Mouse (Mus musculus) myocyte (in vitro differentiated cells): ENCODE data around the gene Ugt1a9. TPM values are rescaled to one million over a fixed set of nuclear protein-coding genes. Genes with fewer than 3 reads are reported as not detected.
"Not testable (repeated sequence)": the region's sequence is repeated elsewhere in the genome, so short reads cannot be mapped to it uniquely, and the experiment has no call there.

Source experiments
- H3K27me3 ChIP-seq: one replicate; pipeline ENCODE4 v1.6.1; 2011; ENCODE audit not compliant: control insufficient read depth, insufficient read depth, insufficient read length
- H3K36me3 ChIP-seq: one replicate; pipeline ENCODE4 v1.6.1; 2011; ENCODE audit not compliant: control insufficient read depth, insufficient read depth
- H3K4me2 ChIP-seq: one replicate; pipeline ENCODE4 v1.6.1; 2011; ENCODE audit warnings: low read depth, control low read depth
- H3K4me3 ChIP-seq: one replicate; pipeline ENCODE4 v1.5.1; 2011; ENCODE audit warnings: mild to moderate bottlenecking, control low read depth, moderate library complexity
- H3K79me2 ChIP-seq: one replicate; pipeline ENCODE4 v1.6.1; 2011; ENCODE audit not compliant: control insufficient read depth, insufficient read depth
- H3ac ChIP-seq: one replicate; pipeline ENCODE4 v1.6.1; 2011; ENCODE audit not compliant: control insufficient read depth, insufficient read length
- CEBPB ChIP-seq: IDR thresholded peaks from 2 replicates; pipeline ENCODE4 v1.6.1; 2011; ENCODE audit warnings: mild to moderate bottlenecking, moderate library complexity; ENCODE audit not compliant: poor library complexity, insufficient read depth, severe bottlenecking
- E2F4 ChIP-seq: IDR thresholded peaks from one replicate; pipeline ENCODE4 v1.6.1; 2011; ENCODE audit warnings: mild to moderate bottlenecking, control low read depth, moderate library complexity; ENCODE audit not compliant: insufficient read depth
- MAX ChIP-seq: IDR thresholded peaks from one replicate; pipeline ENCODE4 v1.6.1; 2011; ENCODE audit warnings: low read depth, mild to moderate bottlenecking, control low read depth
- MYOD1 ChIP-seq, 3 experiments: IDR thresholded peaks; one replicate each; pipeline ENCODE4 v1.6.1; 2011; ENCODE audit warnings: control low read depth in 2 of 3, low read depth in 2 of 3, mild to moderate bottlenecking in 2 of 3, moderate library complexity in 1 of 3; ENCODE audit not compliant: insufficient read length in 2 of 3, control insufficient read depth in 1 of 3
- MYOG ChIP-seq, 3 experiments: IDR thresholded peaks; one replicate each; pipeline ENCODE4 v1.6.1; 2011; ENCODE audit warnings: control low read depth in 2 of 3, low read depth in 2 of 3, mild to moderate bottlenecking in 2 of 3; ENCODE audit not compliant: insufficient read length in 2 of 3, control insufficient read depth in 1 of 3, insufficient read depth in 1 of 3
- POLR2A ChIP-seq: IDR thresholded peaks from one replicate; pipeline ENCODE4 v1.6.1; 2011; ENCODE audit warnings: low read depth, mild to moderate bottlenecking, control low read depth, moderate library complexity; ENCODE audit not compliant: insufficient read length
- POLR2AphosphoS2 ChIP-seq: IDR thresholded peaks from one replicate; pipeline ENCODE4 v1.6.1; 2011; ENCODE audit warnings: low read depth, control low read depth; ENCODE audit not compliant: insufficient read length
- REST ChIP-seq: IDR thresholded peaks from one replicate; pipeline ENCODE4 v1.6.1; 2011; ENCODE audit warnings: mild to moderate bottlenecking, control low read depth, moderate library complexity; ENCODE audit not compliant: insufficient read depth, insufficient read length
- SRF ChIP-seq: IDR thresholded peaks from one replicate; pipeline ENCODE4 v1.6.1; 2011; ENCODE audit warnings: low read depth; ENCODE audit not compliant: control insufficient read depth, insufficient read length
- TCF12 ChIP-seq: IDR thresholded peaks from one replicate; pipeline ENCODE4 v1.6.1; 2011; ENCODE audit warnings: mild to moderate bottlenecking, control low read depth; ENCODE audit not compliant: poor library complexity, insufficient read depth, severe bottlenecking
- TCF3 ChIP-seq: IDR thresholded peaks from one replicate; pipeline ENCODE4 v1.6.1; 2011; ENCODE audit warnings: low read depth, control low read depth; ENCODE audit not compliant: insufficient read length
- USF1 ChIP-seq: IDR thresholded peaks from one replicate; pipeline ENCODE4 v1.6.1; 2011; ENCODE audit warnings: low read depth, mild to moderate bottlenecking, control low read depth, moderate library complexity
- polyA plus RNA-seq: library from polyadenylated mRNA; unstranded; fragments of >200 nt; fragmentation: generic; extraction: Trizol; gene quantifications from one replicate; pipeline ENCODE4 v1.2.1, GENCODE M21; 2012; ENCODE audit warnings: missing spikeins

Gene Ugt1a9
- polyA plus RNA-seq, 1 experiment = not detected

DNA sequence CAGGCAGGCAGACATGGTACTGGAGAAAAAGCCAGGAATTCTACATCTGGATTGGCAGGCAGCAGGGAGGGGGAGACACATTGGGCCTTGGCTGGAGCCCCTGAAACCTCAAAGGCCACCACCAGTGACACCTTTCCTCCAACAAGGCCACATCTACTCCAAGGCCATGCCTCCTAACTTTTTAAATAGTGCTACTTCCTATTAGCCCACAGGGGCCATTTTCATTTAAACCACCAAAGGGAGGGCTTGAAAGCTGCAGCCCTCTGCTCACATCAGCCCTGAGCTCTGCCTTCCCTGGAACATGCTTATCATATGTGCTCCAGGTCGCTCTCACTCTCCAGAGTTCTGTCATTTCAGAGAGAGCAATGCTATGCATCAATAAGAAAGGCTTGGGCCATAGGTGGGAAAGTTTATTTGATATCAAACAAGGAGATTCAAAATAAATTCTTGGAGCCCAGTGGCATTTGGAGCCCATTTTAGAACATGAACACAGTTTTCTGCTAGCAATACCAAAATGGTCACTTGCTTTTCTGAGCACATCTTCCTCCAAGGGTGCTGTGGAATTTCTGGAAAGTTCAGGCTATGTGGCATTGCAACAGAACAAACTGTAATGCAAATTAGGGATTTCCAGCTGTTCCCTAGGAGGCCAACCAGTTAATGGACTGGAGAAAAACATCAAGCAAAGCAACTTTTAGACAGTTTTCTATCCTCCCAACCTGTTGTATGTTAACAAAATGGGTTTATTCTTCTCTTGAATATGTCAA, 34.2 kb downstream of the Ugt1a9 start:
- H3K27me3 ChIP-seq = no peaks in the 10 kb centered on the region

GRCm38 (mm10) chr1:88105656-88106055, 35.1 kb downstream of the Ugt1a9 start:
- TF ChIP-seq USF1 (no peak), CEBPB (no peak), SRF (no peak), POLR2A (no peak)
- Histone ChIP-seq H3ac (no peak overlapping the region), H3K36me3 (no peaks in the 10 kb centered on the region), H3K79me2 (no peaks in the 10 kb centered on the region), H3K4me2 (no peak overlapping the region), H3K4me3 (no peak overlapping the region), H3K27me3 (no peaks in the 10 kb centered on the region)

More for the DNA sequence above, 34.2 kb downstream of the Ugt1a9 start:
- TF ChIP-seq REST (no peak), CEBPB (no peak), POLR2AphosphoS2 (no peak), MYOG (IDR thresholded peaks at IDR 0.05; ENCODE audit: control insufficient read depth in 1 of 3, insufficient read depth in 1 of 3, insufficient read length in 2 of 3, low read depth in 2 of 3) (no peak), TCF3 (no peak), MAX (no peak), POLR2A (no peak), SRF (no peak), TCF12 (no peak), USF1 (no peak), MYOD1 (IDR thresholded peaks at IDR 0.05; ENCODE audit: control insufficient read depth in 1 of 3, insufficient read length in 2 of 3, low read depth in 2 of 3) (no peak), E2F4 (no peak)
- Histone ChIP-seq H3K4me2 (no peak overlapping the region), H3K36me3 (no peaks in the 10 kb centered on the region), H3ac (no peak overlapping the region), H3K79me2 (no peaks in the 10 kb centered on the region), H3K4me3 (no peak overlapping the region)

DNA sequence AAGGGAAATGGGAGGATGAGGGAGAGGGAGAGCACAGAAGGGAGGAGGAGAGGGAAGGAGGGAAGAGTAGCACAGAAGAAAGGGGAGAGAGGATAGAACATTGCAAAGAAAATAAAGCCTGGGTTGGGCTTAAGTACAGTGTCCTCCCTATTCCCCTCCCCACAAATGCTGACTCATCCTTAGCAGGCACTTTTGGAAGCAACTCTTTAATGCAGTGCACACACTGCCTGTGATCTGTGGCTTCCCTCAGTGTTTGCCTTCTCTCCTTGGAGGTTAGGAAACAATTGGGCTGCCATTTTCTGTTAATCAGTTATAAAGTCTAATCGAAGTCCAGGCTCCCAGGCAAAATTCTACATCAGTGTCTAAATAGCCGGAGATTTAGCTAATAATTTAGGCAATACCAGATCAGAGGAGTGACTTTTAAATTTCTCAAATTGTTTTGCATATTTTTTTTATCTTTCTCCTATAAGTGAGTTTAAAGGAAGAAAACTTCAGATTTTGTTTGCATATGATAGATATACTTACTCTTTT, 38.5 kb downstream of the Ugt1a9 start:
- H3K27me3 ChIP-seq, H3K4me2 ChIP-seq, H3K79me2 ChIP-seq, H3ac ChIP-seq, H3K4me3 ChIP-seq, H3K36me3 ChIP-seq: not testable (repeated sequence)

GRCm38 (mm10) chr1:88109604-88110003, 39.0 kb downstream of the Ugt1a9 start:
- H3K4me2 ChIP-seq, H3K4me3 ChIP-seq, H3K36me3 ChIP-seq, H3K27me3 ChIP-seq, H3K79me2 ChIP-seq, H3ac ChIP-seq: not testable (repeated sequence)

GRCm38 (mm10) chr1:88112769-88113168, 42.2 kb downstream of the Ugt1a9 start:
- H3K27me3 ChIP-seq, H3K4me2 ChIP-seq, H3K4me3 ChIP-seq, H3ac ChIP-seq, H3K79me2 ChIP-seq, H3K36me3 ChIP-seq: not testable (repeated sequence)

DNA sequence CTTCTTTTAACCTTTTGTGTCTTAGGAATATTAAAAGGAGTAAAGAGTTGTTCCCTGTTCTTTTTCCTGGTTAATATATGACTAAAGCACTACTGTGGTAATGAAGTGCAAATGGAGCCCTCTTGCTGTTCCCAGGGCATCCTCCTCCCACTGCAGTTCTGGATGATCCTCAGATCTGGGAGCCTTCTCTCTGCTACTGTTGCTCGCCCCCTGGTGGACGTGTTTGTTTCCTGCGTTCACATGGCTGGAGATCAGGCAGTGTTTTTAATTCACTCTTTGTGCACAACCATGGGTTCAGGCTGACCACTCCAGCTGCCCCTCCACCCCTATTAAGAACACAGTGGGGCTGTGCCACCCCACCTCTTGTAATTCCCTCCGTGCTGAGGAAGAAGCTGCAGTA, 50.0 kb downstream of the Ugt1a9 start:
- not testable (repeated sequence) for H3K4me3 ChIP-seq, H3K79me2 ChIP-seq, H3ac ChIP-seq, H3K4me2 ChIP-seq, H3K27me3 ChIP-seq, H3K36me3 ChIP-seq

GRCm38 (mm10) chr1:88121521-88121920, 50.9 kb downstream of the Ugt1a9 start:
- not testable (repeated sequence) for H3K79me2 ChIP-seq, H3K27me3 ChIP-seq, H3K36me3 ChIP-seq, H3K4me2 ChIP-seq, H3K4me3 ChIP-seq, H3ac ChIP-seq

DNA sequence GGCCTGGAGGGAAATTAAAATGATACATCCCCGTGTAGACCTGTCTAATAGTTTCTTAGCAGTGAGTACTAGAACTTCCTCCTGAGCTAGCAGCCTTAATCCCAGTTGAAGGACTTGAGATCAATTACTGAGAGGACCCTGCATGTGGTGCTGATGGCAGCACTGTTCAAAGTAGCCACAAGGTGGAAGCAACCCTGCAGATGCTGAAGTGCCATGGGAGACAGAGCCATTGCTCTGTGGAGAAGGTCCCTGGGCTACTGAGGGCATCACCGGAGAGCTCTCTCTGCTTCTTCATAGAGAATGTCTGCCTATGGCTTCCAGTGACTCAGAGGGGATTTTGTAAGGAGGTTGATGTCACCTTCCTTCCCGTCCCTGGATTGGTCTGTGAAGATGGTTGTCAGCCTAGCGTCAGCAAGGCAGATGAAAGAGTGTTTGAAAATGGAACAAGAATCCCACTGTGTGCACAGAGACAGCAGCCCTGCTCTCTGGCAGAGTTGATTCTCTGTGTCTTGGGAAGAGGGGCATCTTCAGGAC, 55.3 kb downstream of the Ugt1a9 start:
- not testable (repeated sequence) for H3K4me3 ChIP-seq, H3K4me2 ChIP-seq, H3K79me2 ChIP-seq, H3K27me3 ChIP-seq, H3ac ChIP-seq, H3K36me3 ChIP-seq

GRCm38 (mm10) chr1:88129091-88129490, 58.5 kb downstream of the Ugt1a9 start:
- not testable (repeated sequence) for H3K4me3 ChIP-seq, H3K79me2 ChIP-seq, H3K27me3 ChIP-seq, H3K36me3 ChIP-seq, H3K4me2 ChIP-seq, H3ac ChIP-seq

- not testable (repeated sequence) for H3K27me3 ChIP-seq, H3K79me2 ChIP-seq, H3K36me3 ChIP-seq, H3K4me3 ChIP-seq, H3ac ChIP-seq, H3K4me2 ChIP-seq
Observed at GRCm38 (mm10) chr1:88130223-88130622, 59.6 kb downstream of the Ugt1a9 start.
